Mouse (Mus musculus) left cerebral cortex, adult 18-20 months (tissue): ENCODE data around the gene Mrc1. TPM values are rescaled to one million over a fixed set of nuclear protein-coding genes. Genes with fewer than 3 reads are reported as not detected.

Experiments used
- microRNA-seq, 2 experiments: library from miRNA; unstranded; fragments of <30 nt; microRNA quantifications; one replicate each; pipeline ENCODE4 v1.2.0; 2021
- total RNA-seq, 2 experiments: library from RNA; stranded (reverse); gene quantifications; 2 replicates each; pipeline ENCODE4 v1.2.3; 2021

The Mrc1 gene
- total RNA-seq, 2 experiments from 2014 or later, result 4.8 to 5.2 TPM

Small RNA genes lying within 50 kb of the gene (microRNA-seq; reads per million reads assigned to microRNA genes)
- gene Mir511, result 0.25 to 1.1 reads per million in 2 experiments

Other genes with a start within 250 kb of the Mrc1 start
- 10 to 100 TPM; 15.5 to 17.6 TPM for gene Hacd1, start 173.3 kb upstream of the Mrc1 start, total RNA-seq
- 10 to 100 TPM; 92.2 to 92.6 TPM for gene Stam, start 155.3 kb upstream of the Mrc1 start, total RNA-seq
- under 1 TPM; 0.12 to 0.14 TPM for gene Tmem236, start 54.9 kb upstream of the Mrc1 start, total RNA-seq
- 10 to 100 TPM; 26.8 to 34.5 TPM for gene Slc39a12, start 158.9 kb downstream of the Mrc1 start, total RNA-seq